Mouse (Mus musculus) olfactory bulb, adult 2 months (tissue): ENCODE data around the gene Apopt1. TPM values are rescaled to one million over a fixed set of nuclear protein-coding genes. Genes with fewer than 3 reads are reported as not detected.

Experiments
- H3K27ac ChIP-seq: fragments of 200-500 bp; 2 replicates; pipeline ENCODE4 v1.5.1; 2012; ENCODE audit warnings: low read depth, low read length; ENCODE audit not compliant: insufficient read depth
- H3K4me1 ChIP-seq: fragments of 200-500 bp; 2 replicates; pipeline ENCODE4 v1.6.1; 2012; ENCODE audit warnings: low read length; ENCODE audit not compliant: control insufficient read depth, insufficient read depth
- H3K4me3 ChIP-seq: fragments of 200-500 bp; 2 replicates; pipeline ENCODE4 v1.5.1; 2012; ENCODE audit warnings: mild to moderate bottlenecking, low read depth, low read length, moderate library complexity; ENCODE audit not compliant: insufficient read depth
- CTCF ChIP-seq: fragments of 200-500 bp; IDR thresholded peaks from 2 replicates; pipeline ENCODE4 v1.5.1; 2012; ENCODE audit warnings: low read depth, mild to moderate bottlenecking, low read length, moderate library complexity; ENCODE audit not compliant: insufficient read depth
- POLR2A ChIP-seq: fragments of 200-500 bp; IDR thresholded peaks from 2 replicates; pipeline ENCODE4 v1.6.1; 2012; ENCODE audit warnings: mild to moderate bottlenecking, low read depth, low read length, moderate library complexity; ENCODE audit not compliant: insufficient read depth
- WGBS: fragments of 180-500 bp; shearing (Covaris S2); methylation state at CpG from one replicate; pipeline ENCODE4 v1.1.7; 2018; 5-methylcytosine and 5-hydroxymethylcytosine counted together
- polyA plus RNA-seq: library from polyadenylated mRNA; stranded (reverse); fragments of >200 nt; gene quantifications from 2 replicates; pipeline ENCODE4 v1.2.4, GENCODE M21; 2012; ENCODE audit warnings: low replicate concordance; ENCODE audit not compliant: missing spikeins, insufficient read depth, insufficient read length

The Apopt1 gene
- polyA plus RNA-seq, 1 experiment: not detected

GRCm38 (mm10) chr12:111697708-111698107 is 15.4 kb upstream of the Apopt1 start:
- Histone ChIP-seq H3K27ac (peak overlapping the region; percentile 50), H3K4me3 (no peak overlapping the region), H3K4me1 (peaks cover 75% of the 10 kb centered on the region)
- WGBS: 69% methylated on average over 4 of the region's 4 CpGs
- TF ChIP-seq CTCF: no peak
- TF ChIP-seq POLR2A: no peak

GRCm38 (mm10) chr12:111698346-111698913 is 14.6 kb upstream of the Apopt1 start:
- peak overlapping the region; percentile 50 for H3K27ac ChIP-seq
- H3K4me1 ChIP-seq: peaks cover 73% of the 10 kb centered on the region
- no peak overlapping the region for H3K4me3 ChIP-seq
- WGBS: 78% methylated on average over 6 of the region's 6 CpGs
- TF ChIP-seq CTCF (no peak), POLR2A (no peak)

GRCm38 (mm10) chr12:111699542-111699941 is 13.5 kb upstream of the Apopt1 start:
- 45% methylated on average over 4 of the region's 4 CpGs for WGBS
- TF ChIP-seq CTCF (no peak), POLR2A (no peak)
- Histone ChIP-seq H3K4me3 (no peak overlapping the region), H3K27ac (peak overlapping the region; percentile 97), H3K4me1 (peaks cover 73% of the 10 kb centered on the region)

- 38% methylated on average over 9 of the region's 9 CpGs for WGBS
- peak overlapping the region; percentile 97 for H3K27ac ChIP-seq
- no peak overlapping the region for H3K4me3 ChIP-seq
- peaks cover 67% of the 10 kb centered on the region for H3K4me1 ChIP-seq
- no peak for TF ChIP-seq POLR2A
- no peak for TF ChIP-seq CTCF
These were observed 12.1 kb upstream of the Apopt1 start for GRCm38 (mm10) chr12:111700920-111701458.

- WGBS: 86% methylated on average over 3 of the region's 3 CpGs
- TF ChIP-seq CTCF (no peak), POLR2A (no peak)
- Histone ChIP-seq H3K27ac (peak overlapping the region; percentile 91), H3K4me3 (no peak overlapping the region), H3K4me1 (peaks cover 57% of the 10 kb centered on the region)
These were observed 9.8 kb upstream of the Apopt1 start for GRCm38 (mm10) chr12:111703301-111703700.

GRCm38 (mm10) chr12:111704609-111705008 is 8.5 kb upstream of the Apopt1 start:
- peak overlapping the region; percentile 91 for H3K27ac ChIP-seq
- H3K4me1 ChIP-seq: peaks cover 51% of the 10 kb centered on the region
- 25% methylated on average over 9 of the region's 9 CpGs for WGBS
- H3K4me3 ChIP-seq: no peak overlapping the region
- TF ChIP-seq POLR2A (0 out of 2 replicates have a peak, but pooled peaks have one; percentile 32), CTCF (no peak)

- H3K4me1 ChIP-seq: peaks cover 48% of the 10 kb centered on the region
- WGBS: 49% methylated on average over 15 of the region's 15 CpGs
- peak overlapping the region; percentile 91 for H3K27ac ChIP-seq
- no peak for TF ChIP-seq POLR2A
- no peak for TF ChIP-seq CTCF
- no peak overlapping the region for H3K4me3 ChIP-seq
These were observed 7.7 kb upstream of the Apopt1 start for GRCm38 (mm10) chr12:111705186-111705973.

- peak overlapping the region; percentile 4; the same call in 1 of the 2 replicates for H3K27ac ChIP-seq
- peaks cover 47% of the 10 kb centered on the region for H3K4me1 ChIP-seq
- no peak overlapping the region for H3K4me3 ChIP-seq
- WGBS: 38% methylated on average over 4 of the region's 4 CpGs
- no peak for TF ChIP-seq POLR2A
- TF ChIP-seq CTCF: no peak
These were observed 4.9 kb upstream of the Apopt1 start for GRCm38 (mm10) chr12:111708181-111708580.

GRCm38 (mm10) chr12:111710091-111710490 is 3.0 kb upstream of the Apopt1 start:
- Histone ChIP-seq H3K4me3 (no peak overlapping the region), H3K27ac (no peak overlapping the region), H3K4me1 (peaks cover 36% of the 10 kb centered on the region)
- TF ChIP-seq CTCF (no peak), POLR2A (no peak)
- WGBS: 86% methylated on average over 10 of the region's 10 CpGs
